Mouse (Mus musculus): ENCODE results near the gene Vav1. TPM values are rescaled to one million over a fixed set of nuclear protein-coding genes. Genes with fewer than 3 reads are reported as not detected.

Vav1 gene
- polyA plus RNA-seq, 1 experiment from 2014 or later: 1.8 TPM

DNA sequence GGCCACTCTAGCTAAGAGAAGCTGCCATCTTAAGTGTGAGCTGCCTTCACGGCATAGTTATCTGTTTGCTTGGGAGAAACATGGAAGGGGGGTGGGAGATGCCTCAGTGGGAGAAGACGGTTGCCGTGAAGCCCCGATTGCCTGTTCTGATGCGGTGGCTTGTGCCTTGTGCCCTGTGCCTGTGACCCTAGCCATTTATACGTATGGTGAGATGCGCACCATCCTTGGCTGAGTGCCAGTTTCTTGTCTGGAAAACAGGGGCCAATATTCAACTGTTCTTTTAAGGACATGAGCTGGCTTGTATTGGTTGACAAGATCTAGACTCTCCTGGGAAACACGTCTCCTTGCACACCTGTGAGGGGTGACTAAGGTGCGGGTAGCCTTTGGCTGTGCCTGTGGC lies 72.2 kb downstream of the Vav1 start:
- Histone ChIP-seq H3K9ac (no peak overlapping the region), H3K36me3 (no peaks in the 10 kb centered on the region), H3K4me2 (no peak overlapping the region), H3K4me3 (replicated peaks) (no peak overlapping the region), H3K27me3 (no peaks in the 10 kb centered on the region), H3K4me1 (no peaks in the 10 kb centered on the region), H3K27ac (no peak overlapping the region), H3K9me3 (replicated peaks) (no peaks in the 10 kb centered on the region)
- WGBS: 89% methylated on average over 9 of the region's 9 CpGs
- no peak for ATAC-seq (replicated peaks; ENCODE audit: low FRiP score)

DNA sequence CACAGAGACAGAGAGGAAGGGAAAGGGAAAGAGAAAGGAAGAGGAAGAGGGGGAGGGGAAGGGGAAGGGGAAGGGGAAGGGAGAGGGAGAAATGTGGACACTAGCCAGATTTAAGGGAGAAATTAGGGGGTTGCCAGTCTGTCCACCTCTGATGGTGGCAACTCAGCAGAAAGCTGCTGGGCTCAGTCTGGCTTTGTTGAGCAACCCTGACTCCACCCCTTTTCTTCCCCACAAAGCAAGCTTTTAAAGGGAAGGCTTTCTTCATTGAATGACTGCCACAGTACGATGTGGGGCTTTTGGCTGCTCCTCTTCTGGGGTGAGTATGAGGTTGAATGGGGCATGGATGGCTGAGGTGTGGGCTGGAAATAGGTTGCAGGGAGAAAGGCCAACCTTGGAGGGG lies 79.5 kb downstream of the Vav1 start, which contains the start of gene Adgre1:
Gene Adgre1, plus strand, starts transcription at position 251 of the 400 bp plus-strand sequence.
- ATAC-seq (replicated peaks; ENCODE audit: low FRiP score): no peak
- H3K9ac ChIP-seq: no peak within 1 kb of the TSS
- H3K4me1 ChIP-seq: no peaks in the 10 kb centered on the region
- no peak within 1 kb of the TSS for H3K4me2 ChIP-seq
- no peak within 1 kb of the TSS for H3K4me3 ChIP-seq (replicated peaks)
- WGBS: 22% methylated on average over 1 of the region's 1 CpGs
- H3K36me3 ChIP-seq: no peaks in the 10 kb centered on the region
- H3K27ac ChIP-seq: no peak within 1 kb of the TSS
- no peaks in the 10 kb centered on the region for H3K9me3 ChIP-seq (replicated peaks)
- H3K27me3 ChIP-seq: no peaks in the 10 kb centered on the region

DNA sequence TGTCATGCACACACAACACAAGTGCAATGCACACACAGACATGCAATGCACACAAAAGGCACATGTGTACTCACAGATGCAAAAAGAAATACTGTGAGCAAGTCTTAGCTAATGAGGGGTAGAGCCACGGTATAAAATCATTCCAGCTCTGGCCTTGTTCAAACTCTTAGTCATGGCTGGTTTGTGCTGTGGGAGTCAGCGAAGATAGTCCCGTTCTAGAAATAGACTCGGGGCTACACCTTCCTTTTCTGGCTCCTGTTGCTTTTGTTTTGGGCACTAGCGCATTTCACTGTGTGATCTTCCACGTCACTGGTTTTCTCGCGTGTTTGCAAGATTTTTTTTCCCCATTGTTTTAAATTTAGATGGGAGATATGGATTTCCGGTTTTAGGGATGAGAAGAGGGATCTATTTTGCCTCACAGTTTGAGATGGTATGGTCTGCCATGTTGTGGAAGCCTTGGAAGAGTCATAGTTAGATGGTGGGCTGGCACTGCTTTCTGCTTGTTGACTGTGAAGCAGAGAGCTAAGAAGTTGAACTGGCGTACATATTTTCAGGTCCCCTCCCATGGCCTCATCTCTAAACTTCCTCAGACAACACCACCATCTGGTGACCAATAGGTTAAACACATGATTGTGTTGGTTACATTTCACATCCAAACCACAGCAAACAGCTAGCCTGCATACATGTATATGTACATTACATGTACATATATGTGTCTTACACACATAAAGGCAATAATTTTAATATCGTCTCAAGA lies 80.8 kb downstream of the Vav1 start:
- no peaks in the 10 kb centered on the region for H3K36me3 ChIP-seq
- H3K9ac ChIP-seq: no peak overlapping the region
- H3K27ac ChIP-seq: no peak overlapping the region
- H3K4me3 ChIP-seq (replicated peaks): no peak overlapping the region
- no peaks in the 10 kb centered on the region for H3K27me3 ChIP-seq
- H3K9me3 ChIP-seq (replicated peaks): no peaks in the 10 kb centered on the region
- WGBS: 85% methylated on average over 11 of the region's 11 CpGs
- no peaks in the 10 kb centered on the region for H3K4me1 ChIP-seq
- no peak for ATAC-seq (replicated peaks; ENCODE audit: low FRiP score)
- H3K4me2 ChIP-seq: no peak overlapping the region

Other genes starting within 250 kb of the Vav1 start
- gene Khsrp, start 247.6 kb upstream of the Vav1 start, polyA plus RNA-seq (2015; fragmentation: Nextera tagmentation; extraction: Ambion mirVana): 46.1 TPM in 2 replicates
- 0.26 TPM in 1 of 2 replicates, not detected in the other for gene Slc25a41, start 237.4 kb upstream of the Vav1 start, polyA plus RNA-seq (2015; fragmentation: Nextera tagmentation; extraction: Ambion mirVana)
- gene Crb3, start 220.0 kb upstream of the Vav1 start, polyA plus RNA-seq (2015; fragmentation: Nextera tagmentation; extraction: Ambion mirVana): 49.9 and 52.7 TPM in 2 replicates
- gene Slc25a23, start 219.2 kb upstream of the Vav1 start, polyA plus RNA-seq (2015; fragmentation: Nextera tagmentation; extraction: Ambion mirVana): 11.4 and 12.9 TPM in 2 replicates
- 4.7 and 6.0 TPM in 2 replicates for gene Dennd1c, start 200.6 kb upstream of the Vav1 start, polyA plus RNA-seq (2015; fragmentation: Nextera tagmentation; extraction: Ambion mirVana)
- gene Tubb4a, start 191.3 kb upstream of the Vav1 start, polyA plus RNA-seq (2015; fragmentation: Nextera tagmentation; extraction: Ambion mirVana): 23.6 and 29.4 TPM in 2 replicates
- 10.2 and 10.4 TPM in 2 replicates for gene Tnfsf9, start 173.8 kb upstream of the Vav1 start, polyA plus RNA-seq (2015; fragmentation: Nextera tagmentation; extraction: Ambion mirVana)
- gene Cd70, start 129.3 kb upstream of the Vav1 start, polyA plus RNA-seq (2015; fragmentation: Nextera tagmentation; extraction: Ambion mirVana): 0.38 TPM in 1 of 2 replicates, not detected in the other
- 0.08 TPM in 1 of 2 replicates, not detected in the other for gene Tnfsf14, start 84.9 kb upstream of the Vav1 start, polyA plus RNA-seq (2015; fragmentation: Nextera tagmentation; extraction: Ambion mirVana)
- 2.3 and 5.4 TPM in 2 replicates for gene C3, start 51.0 kb upstream of the Vav1 start, polyA plus RNA-seq (2015; fragmentation: Nextera tagmentation; extraction: Ambion mirVana)
- gene Gpr108, start 30.7 kb upstream of the Vav1 start, polyA plus RNA-seq (2015; fragmentation: Nextera tagmentation; extraction: Ambion mirVana): 35.6 and 39.5 TPM in 2 replicates
- gene Trip10, start 29.6 kb upstream of the Vav1 start, polyA plus RNA-seq (2015; fragmentation: Nextera tagmentation; extraction: Ambion mirVana): 44.5 and 47.5 TPM in 2 replicates
- gene Adgre1, start 79.6 kb downstream of the Vav1 start, polyA plus RNA-seq (2015; fragmentation: Nextera tagmentation; extraction: Ambion mirVana): 4.3 and 4.6 TPM in 2 replicates